ENCODE assay signal across 8 mouse cellular contexts in the genomic region with DNA sequence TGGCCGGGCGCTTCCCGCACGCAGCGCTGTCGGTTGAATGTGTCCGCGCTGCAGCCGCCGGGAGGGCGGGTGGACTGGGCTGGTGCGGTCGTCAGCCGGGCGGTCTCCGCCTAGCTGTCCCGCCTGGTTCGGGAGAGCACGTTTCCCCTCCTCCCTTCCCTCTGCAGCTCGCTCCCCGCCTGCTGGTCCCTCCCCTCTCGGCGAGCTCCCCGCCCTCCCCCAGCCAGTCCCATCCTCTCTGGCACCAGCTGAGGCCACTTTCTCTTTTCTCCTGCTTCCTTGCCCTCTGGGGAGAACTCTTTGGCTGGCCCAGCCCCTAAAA. TPM values are rescaled to one million over a fixed set of nuclear protein-coding genes. Genes with fewer than 3 reads are reported as not detected.
A peak's percentile ranks its signal among the peaks of the same experiment; 100 is the strongest.
DNase-seq lines count a peak whose midpoint lies in the region; ATAC-seq lines count a peak whose summit lies in the region.

A gene (minus strand): TSS at position 11 of the 322 bp plus-strand sequence.

- DNase-seq in WW6 (ENCODE audit: low read depth, low spot score), result peak; percentile 40
- peak; percentile 12 for DNase-seq in cerebellum, adult 9-10 months
- peak; percentile 82 for DNase-seq in heart, postnatal 4 days
- DNase-seq in layer of hippocampus, adult 8-10 months (ENCODE audit: low spot score in 2 of 2), result peak; percentile 48 to 60
- DNase-seq in lung, adult 18-20 months, result peak; percentile 83 to 90
- peak; percentile 66 for DNase-seq in ovary, postnatal 14 days (ENCODE audit: low spot score)
- peak; percentile 84 for DNase-seq in yolk sac, embryonic 10.5 days (ENCODE audit: low spot score)

- ATAC-seq in frontal cortex, adult (ENCODE audit: low TSS enrichment), result peak; percentile 84

RNA-seq across cellular contexts. Expression of the gene that starts here (rescaled TPM):
- 10 to 100 TPM; 10.8 to 11.4 TPM for total RNA-seq in heart, postnatal 4 days (2021)
- total RNA-seq in layer of hippocampus, adult 8-10 months (2022), result 100 to 1,000 TPM; 166 to 201 (median 186) TPM

Comparison
In these comparisons a context has a peak if more than half of its experiments do, and no peak if none do; other contexts are left out.
1. Peak in every context shown above with its lines: DNase-seq and ATAC-seq.
2. RNA of the gene that starts here (total RNA-seq): 166 to 201 TPM in layer of hippocampus, adult 8-10 months; 10.8 to 11.4 TPM in heart, postnatal 4 days; every median in the first group is over 10 times any median in the second.
3. DNase-seq: peak in every context shown above with its lines; median percentile 86 in lung, adult 18-20 months; 84 in yolk sac, embryonic 10.5 days; 82 in heart, postnatal 4 days; 66 in ovary, postnatal 14 days; 54 in layer of hippocampus, adult 8-10 months; 40 in WW6; 12 in cerebellum, adult 9-10 months.